Mouse (Mus musculus) neural tube, embryonic 15.5 days (tissue): ENCODE measurements around the gene Acadm. TPM values are rescaled to one million over a fixed set of nuclear protein-coding genes. Genes with fewer than 3 reads are reported as not detected.

Experiments
- ATAC-seq: fragments of 200-750 bp; cut with Nextera tagmentation; 2 replicates; pipeline ENCODE4 v1.8.0; 2017; ENCODE audit warnings: mild to moderate bottlenecking, moderate TSS enrichment, moderate library complexity; ENCODE audit not compliant: low FRiP score
- H3K27ac ChIP-seq: fragments of 300-500 bp; sonication (generic); replicated peaks from 2 replicates; pipeline ENCODE4 v1.5.1; 2015; ENCODE audit warnings: mild to moderate bottlenecking, inconsistent platforms
- H3K27me3 ChIP-seq: fragments of 300-500 bp; sonication (generic); replicated peaks from 2 replicates; pipeline ENCODE4 v1.6.1; 2015; ENCODE audit warnings: inconsistent platforms
- H3K36me3 ChIP-seq: fragments of 300-500 bp; sonication (generic); 2 replicates; pipeline ENCODE4 v1.6.1; 2015; ENCODE audit warnings: inconsistent platforms
- H3K4me1 ChIP-seq: fragments of 300-500 bp; sonication (generic); 2 replicates; pipeline ENCODE4 v1.6.1; 2015; ENCODE audit warnings: inconsistent platforms
- H3K4me2 ChIP-seq: fragments of 300-500 bp; sonication (generic); 2 replicates; pipeline ENCODE4 v1.6.1; 2015; ENCODE audit warnings: inconsistent platforms, mild to moderate bottlenecking, moderate library complexity
- H3K4me3 ChIP-seq: fragments of 300-500 bp; sonication (generic); replicated peaks from 2 replicates; pipeline ENCODE4 v1.5.1; 2015; ENCODE audit warnings: mild to moderate bottlenecking, inconsistent platforms
- H3K9ac ChIP-seq: fragments of 300-500 bp; sonication (generic); replicated peaks from 2 replicates; pipeline ENCODE4 v1.6.1; 2015; ENCODE audit warnings: mild to moderate bottlenecking, inconsistent platforms
- H3K9me3 ChIP-seq: fragments of 300-500 bp; sonication (generic); replicated peaks from 2 replicates; pipeline ENCODE4 v1.6.1; 2016; ENCODE audit warnings: inconsistent platforms
- WGBS: fragments of 180-500 bp; shearing (Covaris S2); methylation state at CpG from one replicate; pipeline ENCODE4 v1.1.7; 2015; ENCODE audit warnings: mixed read lengths; 5-methylcytosine and 5-hydroxymethylcytosine counted together
- polyA plus RNA-seq: library from polyadenylated mRNA; unstranded; fragments of >200 nt; fragmentation: Nextera tagmentation; extraction: Ambion mirVana; gene quantifications from 2 replicates; pipeline ENCODE4 v1.2.1, GENCODE M21; 2015

Gene Acadm
- polyA plus RNA-seq, 1 experiment from 2014 or later: 59.3 TPM

GRCm38 (mm10) chr3:153940021-153940420 is 4.4 kb downstream of the Acadm start:
- H3K9me3 ChIP-seq: no peaks in the 10 kb centered on the region
- H3K4me3 ChIP-seq: no peak overlapping the region
- peaks cover 7% of the 10 kb centered on the region; the same call in 1 of the 2 replicates for H3K36me3 ChIP-seq
- peaks cover 19% of the 10 kb centered on the region for H3K4me1 ChIP-seq
- ATAC-seq: no peak
- no peak overlapping the region for H3K9ac ChIP-seq
- H3K27me3 ChIP-seq: no peaks in the 10 kb centered on the region
- H3K27ac ChIP-seq: no peak overlapping the region
- H3K4me2 ChIP-seq: no peak overlapping the region
- 85% methylated on average over 8 of the region's 8 CpGs for WGBS

DNA sequence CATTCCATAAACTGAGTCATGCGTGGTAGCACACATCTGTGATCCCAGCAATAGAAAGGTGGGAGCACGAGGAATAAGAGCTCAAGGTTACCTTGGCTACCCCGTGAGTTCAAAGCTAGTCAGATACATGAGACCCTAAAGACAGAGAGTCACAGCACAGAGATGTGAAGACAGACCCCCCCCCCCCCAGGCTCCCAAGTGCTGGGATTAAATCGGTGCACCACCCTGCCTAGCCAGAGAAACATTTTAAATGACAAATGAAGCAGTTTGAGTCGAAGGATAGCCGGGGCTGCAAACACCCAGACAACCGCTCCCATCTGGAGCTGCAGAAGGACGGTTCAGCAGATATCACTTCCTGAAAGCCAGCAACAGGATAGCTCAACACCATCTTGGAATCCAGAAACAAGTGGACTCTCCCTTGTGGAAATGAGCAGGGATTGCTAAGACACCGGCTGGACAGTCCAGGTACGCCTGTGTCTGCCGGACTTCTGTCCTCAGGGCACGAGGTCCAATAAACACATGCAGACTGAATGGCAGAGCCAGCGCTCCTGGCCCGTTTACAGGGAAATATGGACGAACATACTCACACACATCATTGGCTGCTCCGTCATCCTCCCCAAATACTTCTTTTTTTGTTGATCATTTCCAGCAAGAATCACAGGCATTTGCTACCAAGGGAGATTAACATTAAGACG is 7.2 kb downstream of the Acadm start:
- Histone ChIP-seq H3K36me3 (peaks cover 22% of the 10 kb centered on the region), H3K27ac (no peak overlapping the region), H3K9me3 (no peaks in the 10 kb centered on the region)

DNA sequence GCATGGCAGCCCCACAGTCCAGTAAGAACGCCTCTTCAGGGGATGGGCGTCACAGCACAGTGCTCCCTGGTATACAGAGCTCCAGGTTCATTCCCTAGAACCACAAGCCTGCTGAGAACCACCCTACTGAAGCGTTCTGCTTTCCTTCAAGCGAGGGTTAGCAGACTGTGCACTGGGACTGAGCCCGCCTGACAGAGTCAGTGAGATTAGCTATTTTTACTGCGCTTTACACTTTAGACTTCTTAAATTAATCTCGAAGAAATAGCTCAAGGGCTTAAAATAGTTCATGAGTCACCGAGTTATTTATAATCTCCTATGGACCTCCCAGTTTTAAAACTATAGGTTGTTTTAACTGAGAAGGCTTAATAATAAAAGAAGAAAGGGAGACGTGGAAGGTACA is 8.6 kb downstream of the Acadm start:
- 92% methylated on average over 9 of the region's 9 CpGs for WGBS
- H3K9ac ChIP-seq: no peak overlapping the region
- H3K27ac ChIP-seq: no peak overlapping the region
- no peaks in the 10 kb centered on the region for H3K4me1 ChIP-seq
- H3K4me2 ChIP-seq: no peak overlapping the region
- H3K4me3 ChIP-seq: no peak overlapping the region
- H3K27me3 ChIP-seq: no peaks in the 10 kb centered on the region
- peaks cover 22% of the 10 kb centered on the region for H3K36me3 ChIP-seq
- no peak for ATAC-seq
- H3K9me3 ChIP-seq: no peaks in the 10 kb centered on the region

More for the DNA sequence above, 7.2 kb downstream of the Acadm start:
- Histone ChIP-seq H3K9ac (no peak overlapping the region), H3K4me1 (no peaks in the 10 kb centered on the region), H3K4me3 (no peak overlapping the region), H3K27me3 (no peaks in the 10 kb centered on the region), H3K4me2 (no peak overlapping the region)
- no peak for ATAC-seq
- WGBS: 95% methylated on average over 17 of the region's 17 CpGs

GRCm38 (mm10) chr3:153932461-153932860 is 12.0 kb downstream of the Acadm start:
- 95% methylated on average over 5 of the region's 5 CpGs for WGBS
- Histone ChIP-seq H3K4me1 (no peaks in the 10 kb centered on the region), H3K27ac (no peak overlapping the region), H3K9me3 (no peaks in the 10 kb centered on the region), H3K9ac (no peak overlapping the region), H3K4me2 (no peak overlapping the region), H3K4me3 (no peak overlapping the region), H3K27me3 (no peaks in the 10 kb centered on the region), H3K36me3 (peaks cover 46% of the 10 kb centered on the region)
- ATAC-seq: no peak

DNA sequence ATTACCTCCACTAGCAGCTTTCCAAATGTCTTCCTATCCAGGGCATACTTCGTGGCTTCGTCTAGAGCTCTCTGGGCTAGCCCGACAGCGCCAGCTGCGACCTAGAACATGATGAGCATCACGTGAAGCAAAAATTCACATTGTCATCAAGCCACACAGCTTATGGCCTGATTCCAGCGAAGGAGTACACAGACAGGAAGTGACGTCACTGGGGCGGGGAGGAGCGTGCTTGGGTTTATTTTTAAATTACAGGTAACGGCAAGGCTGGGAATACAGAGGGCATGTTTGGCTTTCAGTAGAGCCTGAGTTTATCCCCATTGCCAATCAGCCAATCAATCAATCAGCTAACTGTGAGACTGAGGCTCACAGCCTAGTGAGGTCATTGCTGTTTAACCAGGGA is 14.9 kb downstream of the Acadm start:
- H3K4me1 ChIP-seq: no peaks in the 10 kb centered on the region
- peaks cover 46% of the 10 kb centered on the region for H3K36me3 ChIP-seq
- 96% methylated on average over 11 of the region's 11 CpGs for WGBS
- no peaks in the 10 kb centered on the region for H3K27me3 ChIP-seq
- H3K9me3 ChIP-seq: no peaks in the 10 kb centered on the region
- H3K27ac ChIP-seq: no peak overlapping the region
- no peak overlapping the region for H3K4me2 ChIP-seq
- H3K4me3 ChIP-seq: no peak overlapping the region
- no peak overlapping the region for H3K9ac ChIP-seq
- ATAC-seq: no peak

DNA sequence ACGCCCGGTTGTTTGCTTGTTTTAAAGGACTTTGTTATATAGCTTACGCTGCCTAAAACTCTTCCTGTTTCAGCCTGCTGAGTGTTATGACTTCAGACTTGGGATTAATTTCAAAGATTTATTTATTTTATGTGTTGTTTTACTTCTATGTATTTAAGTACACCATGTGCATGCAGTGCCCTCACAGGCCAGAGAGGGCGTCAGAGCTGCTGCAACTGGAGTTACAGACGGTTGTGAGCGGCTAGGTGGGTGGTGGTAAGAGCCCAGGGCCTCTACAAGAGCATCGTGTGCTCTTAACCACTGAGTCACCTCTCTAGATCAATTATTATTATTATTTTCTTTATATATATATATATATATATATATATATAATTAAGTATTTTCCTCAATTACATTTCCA is 18.1 kb downstream of the Acadm start:
- H3K9ac ChIP-seq: no peak overlapping the region
- WGBS: 88% methylated on average over 7 of the region's 7 CpGs
- no peaks in the 10 kb centered on the region for H3K4me1 ChIP-seq
- H3K4me2 ChIP-seq: no peak overlapping the region
- no peak for ATAC-seq
- H3K27me3 ChIP-seq: no peaks in the 10 kb centered on the region
- H3K9me3 ChIP-seq: no peaks in the 10 kb centered on the region
- H3K27ac ChIP-seq: no peak overlapping the region
- H3K4me3 ChIP-seq: no peak overlapping the region
- H3K36me3 ChIP-seq: peaks cover 37% of the 10 kb centered on the region

DNA sequence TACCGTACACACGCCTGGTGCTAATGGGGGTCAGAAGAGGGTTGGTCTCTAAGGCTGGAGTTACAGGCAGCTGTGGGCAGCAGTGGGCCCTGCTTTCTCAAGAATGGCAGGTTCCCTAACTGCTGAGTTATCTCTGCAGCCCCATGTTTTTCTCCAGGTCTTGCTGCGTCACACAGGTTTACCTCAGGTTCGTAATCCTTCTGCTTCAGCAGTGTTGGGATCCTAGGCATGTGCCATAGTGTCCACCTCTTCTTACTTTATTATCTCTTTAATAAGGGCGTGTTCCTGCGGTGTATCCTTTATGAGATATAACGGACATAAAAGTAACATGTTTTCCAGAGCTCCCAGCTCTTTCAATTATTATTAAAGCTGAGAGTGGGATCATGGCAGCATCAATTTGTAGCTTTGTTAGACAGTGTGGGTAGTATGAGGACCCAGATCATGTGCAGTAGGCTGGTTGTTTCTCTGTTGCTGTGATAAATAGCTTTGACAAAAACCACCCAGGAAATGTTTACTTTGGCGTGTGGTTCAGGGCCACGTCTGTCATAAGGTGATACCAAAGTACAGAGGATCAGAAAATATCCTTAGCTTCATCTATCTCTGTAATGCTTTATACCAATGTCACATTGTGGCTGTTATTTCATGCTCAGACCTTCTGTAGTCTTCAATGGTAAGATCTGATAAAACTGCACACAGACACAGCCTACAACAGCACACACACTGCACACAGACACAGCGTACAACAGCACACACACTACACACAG is 23.1 kb downstream of the Acadm start:
- H3K27ac ChIP-seq: no peak overlapping the region
- H3K9ac ChIP-seq: no peak overlapping the region
- peaks cover 13% of the 10 kb centered on the region for H3K36me3 ChIP-seq
- ATAC-seq: no peak
- 92% methylated on average over 10 of the region's 10 CpGs for WGBS
- H3K9me3 ChIP-seq: no peaks in the 10 kb centered on the region
- no peak overlapping the region for H3K4me2 ChIP-seq
- H3K4me3 ChIP-seq: no peak overlapping the region
- H3K4me1 ChIP-seq: no peaks in the 10 kb centered on the region
- H3K27me3 ChIP-seq: no peaks in the 10 kb centered on the region

DNA sequence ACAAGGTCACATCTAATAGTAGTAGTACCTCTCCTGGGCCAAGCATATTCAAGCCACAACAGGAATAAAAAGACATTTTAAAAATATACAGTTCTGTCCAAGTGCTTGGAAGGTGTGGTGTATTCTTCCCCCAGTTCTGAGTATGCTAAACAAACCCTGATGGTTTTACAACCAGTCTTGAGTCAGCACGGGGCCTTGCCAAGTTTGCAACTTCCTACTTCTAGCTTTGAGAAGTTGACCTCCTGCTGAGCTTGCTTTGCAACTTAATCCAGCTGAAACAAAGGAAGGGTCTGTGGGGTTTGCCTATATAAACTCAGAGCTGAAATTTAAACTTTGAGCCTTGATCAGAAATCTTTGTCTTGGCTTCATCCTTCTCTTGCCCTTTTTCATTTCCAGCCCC is 27.2 kb downstream of the Acadm start:
- ATAC-seq: no peak
- 0% methylated on average over 1 of the region's 1 CpGs for WGBS
- Histone ChIP-seq H3K9ac (no peak overlapping the region), H3K27me3 (no peaks in the 10 kb centered on the region), H3K9me3 (no peaks in the 10 kb centered on the region), H3K36me3 (no peaks in the 10 kb centered on the region), H3K4me3 (no peak overlapping the region), H3K4me1 (peaks cover 8% of the 10 kb centered on the region), H3K4me2 (no peak overlapping the region), H3K27ac (no peak overlapping the region)

GRCm38 (mm10) chr3:153913510-153914243 is 30.8 kb downstream of the Acadm start:
- Histone ChIP-seq H3K4me3 (peak overlapping the region; percentile 85), H3K27ac (peak overlapping the region; percentile 97), H3K9me3 (no peaks in the 10 kb centered on the region), H3K4me1 (peaks cover 42% of the 10 kb centered on the region), H3K4me2 (peak overlapping the region; percentile 82), H3K36me3 (peaks cover 22% of the 10 kb centered on the region), H3K27me3 (no peaks in the 10 kb centered on the region), H3K9ac (peak overlapping the region; percentile 68)
- ATAC-seq: no peak
- WGBS: 38% methylated on average over 6 of the region's 6 CpGs

DNA sequence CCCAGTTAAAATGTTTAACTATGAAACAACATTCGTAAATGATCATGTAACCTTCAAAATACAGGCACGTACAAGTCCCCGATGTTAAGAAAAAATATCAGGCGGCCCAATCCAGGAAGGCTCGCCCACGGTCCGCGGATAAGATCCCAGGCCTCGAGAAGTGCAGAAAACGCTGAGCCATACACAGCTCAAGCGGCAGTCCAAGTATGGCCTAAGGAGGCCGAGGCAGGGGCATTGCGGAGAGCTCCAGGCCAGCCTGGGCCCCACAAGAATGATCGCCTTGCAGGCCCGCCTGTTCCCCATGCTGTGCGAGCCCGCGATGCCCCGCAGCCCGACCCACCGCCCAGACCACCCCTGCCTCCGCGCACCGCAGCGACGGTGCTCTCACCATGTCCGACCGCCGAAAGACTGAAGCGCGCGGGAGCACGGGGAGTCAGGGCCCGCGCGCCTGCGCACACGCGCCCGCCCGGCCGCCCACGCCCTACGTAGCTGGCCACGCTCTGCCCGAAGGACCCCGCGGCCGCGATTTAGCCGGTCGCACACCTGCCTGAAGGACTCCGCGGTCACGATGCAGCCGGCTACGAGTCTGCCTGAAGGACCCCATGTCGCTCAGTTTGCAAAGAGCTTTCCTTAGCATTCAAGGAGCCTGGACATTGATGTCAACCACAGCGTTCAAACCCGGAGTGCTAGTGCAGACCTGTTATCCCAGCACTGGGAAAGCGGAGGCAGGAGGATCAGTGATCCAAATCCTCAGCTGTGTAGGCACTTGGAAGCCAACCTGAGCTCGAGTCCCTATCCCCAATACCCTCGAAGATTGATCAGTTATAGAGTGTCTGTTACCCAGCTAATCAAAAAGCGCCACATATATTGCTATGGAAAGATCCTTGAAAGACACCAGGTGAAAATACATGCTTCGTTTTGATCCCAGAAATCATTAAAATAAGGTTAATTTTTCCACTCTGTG is 31.6 kb downstream of the Acadm start, which contains the start of gene Rabggtb:
Gene Rabggtb (minus strand): TSS at position 464 of the 964 bp plus-strand sequence.
- peak within 1 kb of the TSS; percentile 85 for H3K4me3 ChIP-seq
- peaks cover 30% of the 10 kb centered on the region for H3K36me3 ChIP-seq
- peak within 1 kb of the TSS; percentile 97 for H3K27ac ChIP-seq
- H3K9ac ChIP-seq: peak within 1 kb of the TSS; percentile 93
- no peaks in the 10 kb centered on the region for H3K27me3 ChIP-seq
- H3K9me3 ChIP-seq: no peaks in the 10 kb centered on the region
- WGBS: 1% methylated on average over 65 of the region's 65 CpGs
- H3K4me2 ChIP-seq: peak within 1 kb of the TSS; percentile 82
- peaks cover 51% of the 10 kb centered on the region for H3K4me1 ChIP-seq
- ATAC-seq: peak; percentile 98
